In the genomic region with DNA sequence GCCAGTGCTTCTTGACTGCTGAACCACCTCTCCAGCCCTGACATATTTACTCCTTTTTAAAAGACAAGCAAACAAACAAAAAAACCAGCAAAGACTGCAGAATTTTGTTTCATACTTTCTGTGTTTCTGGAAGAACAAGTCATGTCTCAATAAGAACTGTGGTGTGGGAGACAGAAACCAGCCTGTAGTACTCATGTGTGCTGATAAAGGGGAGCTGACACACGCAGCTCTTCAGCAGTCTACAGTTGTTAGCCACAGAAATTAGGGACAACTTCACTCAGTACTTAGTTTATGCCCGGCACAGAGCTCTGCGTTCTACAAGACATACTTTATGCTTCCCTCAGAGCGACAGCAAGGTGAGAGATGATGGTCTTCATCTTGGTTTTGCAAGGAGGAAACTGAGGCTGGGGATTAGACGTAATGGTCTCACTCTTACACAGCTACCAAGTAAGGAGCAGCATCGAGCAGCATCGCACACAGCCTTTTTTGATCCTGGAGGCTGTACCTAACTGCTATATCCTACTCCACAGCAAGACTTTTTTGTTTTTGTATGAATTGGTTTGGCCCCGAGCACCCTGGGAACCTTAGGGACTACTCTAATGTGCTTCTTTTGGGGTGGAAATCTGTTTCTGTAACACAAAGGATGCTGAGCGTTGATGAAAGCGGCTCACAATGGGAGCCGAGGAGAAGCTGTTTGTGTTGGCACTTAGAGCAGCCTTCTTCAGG, we compare ENCODE assay signal across 11 mouse cellular contexts.
DNase-seq lines count a peak whose midpoint lies in the region; ATAC-seq and TF ChIP-seq lines count a peak whose summit lies in the region.
"Had no signal": no experiment of that assay in that cellular context is flagged by ENCODE, and none has a peak within 500 bp of the region (broad histone marks: within the 10 kb centered on the region; RNA-seq: fewer than 3 reads in every experiment).

No protein-coding gene starts in this region.

- no peak overlapping the region for H3K4me2 ChIP-seq in kidney, embryonic 16.5 days (replicated peaks; ENCODE audit: low read depth, low read length)
- no peak overlapping the region for H3K4me2 ChIP-seq in forebrain, postnatal 0 days (ENCODE audit: low read depth)
- H3K4me2 ChIP-seq in lung, postnatal 0 days (replicated peaks; ENCODE audit: low read depth, low read length): 0 out of 2 replicates have a peak overlapping the region, but pooled peaks have one; percentile 22
- H3K4me2 ChIP-seq in neural tube, embryonic 15.5 days: no peak overlapping the region
- H3K4me2 ChIP-seq in liver, embryonic 11.5 days: no peak overlapping the region
- H3K4me2 ChIP-seq: limb, embryonic 13.5 days had no signal

- H3K36me3 ChIP-seq in kidney, embryonic 16.5 days (ENCODE audit: insufficient read depth, low read length): no peaks in the 10 kb centered on the region
- H3K36me3 ChIP-seq in forebrain, postnatal 0 days (ENCODE audit: insufficient read depth): no peaks in the 10 kb centered on the region
- no peaks in the 10 kb centered on the region for H3K36me3 ChIP-seq in lung, postnatal 0 days (ENCODE audit: insufficient read depth, low read length)
- no peaks in the 10 kb centered on the region for H3K36me3 ChIP-seq in neural tube, embryonic 15.5 days
- no peaks in the 10 kb centered on the region for H3K36me3 ChIP-seq in liver, embryonic 11.5 days (ENCODE audit: control insufficient read depth, insufficient read depth, low read length)
- H3K36me3 ChIP-seq: limb, embryonic 13.5 days had no signal

- H3K27ac ChIP-seq in kidney, embryonic 16.5 days (ENCODE audit: low read length): peak overlapping the region; percentile 72
- H3K27ac ChIP-seq in forebrain, postnatal 0 days (ENCODE audit: low read depth, low read length): no peak overlapping the region
- peak overlapping the region; percentile 85 for H3K27ac ChIP-seq in lung, postnatal 0 days (ENCODE audit: low read length)
- peak overlapping the region; percentile 60 for H3K27ac ChIP-seq in neural tube, embryonic 15.5 days (replicated peaks)
- no peak overlapping the region for H3K27ac ChIP-seq in liver, embryonic 11.5 days (ENCODE audit: low read depth, low read length)
- H3K27ac ChIP-seq: limb, embryonic 13.5 days had no signal

- ATAC-seq in kidney, embryonic 16.5 days (ENCODE audit: low FRiP score, low TSS enrichment): no peak
- peak; percentile 50 for ATAC-seq in forebrain, postnatal 0 days
- peak; percentile 68 for ATAC-seq in lung, postnatal 0 days
- ATAC-seq in neural tube, embryonic 15.5 days (ENCODE audit: low FRiP score): peak; percentile 46; the same call in 1 of the 2 replicates
- no peak for ATAC-seq in liver, embryonic 11.5 days (replicated peaks; ENCODE audit: low FRiP score)

- H3K4me3 ChIP-seq in kidney, embryonic 16.5 days (ENCODE audit: low read length): no peak overlapping the region
- no peak overlapping the region for H3K4me3 ChIP-seq in forebrain, postnatal 0 days (ENCODE audit: low read depth, low read length)
- H3K4me3 ChIP-seq in lung, postnatal 0 days (ENCODE audit: low read depth, low read length): no peak overlapping the region
- H3K4me3 ChIP-seq in neural tube, embryonic 15.5 days (replicated peaks): no peak overlapping the region
- H3K4me3 ChIP-seq in liver, embryonic 11.5 days (ENCODE audit: low read depth, low read length): no peak overlapping the region
- H3K4me3 ChIP-seq: limb, embryonic 13.5 days; myocyte had no signal

- TF ChIP-seq EP300 in lung, postnatal 0 days (IDR thresholded peaks at IDR 0.05): peak; percentile 59; the same call in 1 of the 2 replicates

- no peaks in the 10 kb centered on the region for H3K9me3 ChIP-seq in kidney, embryonic 16.5 days (ENCODE audit: low read length)
- H3K9me3 ChIP-seq in forebrain, postnatal 0 days (ENCODE audit: low read length): no peaks in the 10 kb centered on the region
- H3K9me3 ChIP-seq in lung, postnatal 0 days (ENCODE audit: low read length): no peaks in the 10 kb centered on the region
- H3K9me3 ChIP-seq in neural tube, embryonic 15.5 days (replicated peaks): no peaks in the 10 kb centered on the region
- H3K9me3 ChIP-seq in liver, embryonic 11.5 days (ENCODE audit: control insufficient read depth, low read length): no peaks in the 10 kb centered on the region
- H3K9me3 ChIP-seq: limb, embryonic 13.5 days had no signal

- H3K9ac ChIP-seq in kidney, embryonic 16.5 days (replicated peaks; ENCODE audit: low read length): no peak overlapping the region
- no peak overlapping the region for H3K9ac ChIP-seq in forebrain, postnatal 0 days
- no peak overlapping the region; the same call in 1 of the 2 replicates for H3K9ac ChIP-seq in lung, postnatal 0 days (replicated peaks; ENCODE audit: low read depth)
- H3K9ac ChIP-seq in neural tube, embryonic 15.5 days (replicated peaks): no peak overlapping the region
- no peak overlapping the region for H3K9ac ChIP-seq in liver, embryonic 11.5 days (ENCODE audit: low read depth, low read length)
- H3K9ac ChIP-seq: limb, embryonic 13.5 days had no signal

- no peak for DNase-seq in kidney, postnatal 25 days
- DNase-seq in forebrain, postnatal 0 days: no peak
- DNase-seq in lung, postnatal 0 days (ENCODE audit: low spot score): peak; percentile 80
- DNase-seq in layer of hippocampus, postnatal 36 days: no peak
- no peak for DNase-seq in liver, embryonic 11.5 days (ENCODE audit: low spot score)
- no peak for DNase-seq in layer of hippocampus, postnatal 25 days (ENCODE audit: extremely low spot score in 1 of 2, low spot score in 1 of 2)
- DNase-seq: kidney, postnatal 36 days had no signal

- H3K27me3 ChIP-seq in kidney, embryonic 16.5 days (ENCODE audit: insufficient read depth, low read length): no peaks in the 10 kb centered on the region
- H3K27me3 ChIP-seq in forebrain, postnatal 0 days (ENCODE audit: insufficient read depth, low read length): no peaks in the 10 kb centered on the region
- no peaks in the 10 kb centered on the region for H3K27me3 ChIP-seq in lung, postnatal 0 days (replicated peaks; ENCODE audit: insufficient read depth, low read length)
- no peaks in the 10 kb centered on the region for H3K27me3 ChIP-seq in neural tube, embryonic 15.5 days (replicated peaks)
- H3K27me3 ChIP-seq in liver, embryonic 11.5 days (replicated peaks; ENCODE audit: control insufficient read depth, insufficient read depth, low read length): no peaks in the 10 kb centered on the region

- H3K4me1 ChIP-seq in kidney, embryonic 16.5 days (ENCODE audit: insufficient read depth, low read length): peaks cover 14% of the 10 kb centered on the region; the same call in 1 of the 2 replicates
- no peaks in the 10 kb centered on the region for H3K4me1 ChIP-seq in forebrain, postnatal 0 days (ENCODE audit: insufficient read depth)
- H3K4me1 ChIP-seq in lung, postnatal 0 days (ENCODE audit: insufficient read depth, low read depth, low read length): no peaks in the 10 kb centered on the region
- H3K4me1 ChIP-seq in neural tube, embryonic 15.5 days: peaks cover 15% of the 10 kb centered on the region
- H3K4me1 ChIP-seq in liver, embryonic 11.5 days (replicated peaks; ENCODE audit: control insufficient read depth, insufficient read depth, low read length): no peaks in the 10 kb centered on the region

- 51% methylated on average over 11 of the region's 11 CpGs for WGBS in kidney, embryonic 16.5 days
- WGBS in forebrain, postnatal 0 days: 23% methylated on average over 11 of the region's 11 CpGs
- WGBS in lung, postnatal 0 days: 35% methylated on average over 11 of the region's 11 CpGs
- 36% methylated on average over 11 of the region's 11 CpGs for WGBS in neural tube, embryonic 15.5 days
- WGBS in liver, embryonic 11.5 days: 60% methylated on average over 11 of the region's 11 CpGs

- TF ChIP-seq CTCF in forebrain, postnatal 0 days (IDR thresholded peaks at IDR 0.05; ENCODE audit: low read depth): no peak
- no peak for TF ChIP-seq CTCF in lung, postnatal 0 days (IDR thresholded peaks at IDR 0.05)

Comparison
In these comparisons a context has a peak if more than half of its experiments do, and no peak if none do; other contexts are left out.
1. ATAC-seq: peak in forebrain, postnatal 0 days (single experiment), lung, postnatal 0 days (single experiment) and neural tube, embryonic 15.5 days (single experiment); none in kidney, embryonic 16.5 days (single experiment) and liver, embryonic 11.5 days (single experiment).
2. H3K27ac ChIP-seq: peak in kidney, embryonic 16.5 days (single experiment), lung, postnatal 0 days (single experiment) and neural tube, embryonic 15.5 days (single experiment); none in forebrain, postnatal 0 days (single experiment) and liver, embryonic 11.5 days (single experiment).